Mouse (Mus musculus): ENCODE data around the gene Zfp442. TPM values are rescaled to one million over a fixed set of nuclear protein-coding genes. Genes with fewer than 3 reads are reported as not detected.

The Zfp442 gene
- polyA plus RNA-seq (2012; rRNA removed; ENCODE audit: low replicate concordance): 0.04 and 0.34 TPM in 2 replicates

DNA sequence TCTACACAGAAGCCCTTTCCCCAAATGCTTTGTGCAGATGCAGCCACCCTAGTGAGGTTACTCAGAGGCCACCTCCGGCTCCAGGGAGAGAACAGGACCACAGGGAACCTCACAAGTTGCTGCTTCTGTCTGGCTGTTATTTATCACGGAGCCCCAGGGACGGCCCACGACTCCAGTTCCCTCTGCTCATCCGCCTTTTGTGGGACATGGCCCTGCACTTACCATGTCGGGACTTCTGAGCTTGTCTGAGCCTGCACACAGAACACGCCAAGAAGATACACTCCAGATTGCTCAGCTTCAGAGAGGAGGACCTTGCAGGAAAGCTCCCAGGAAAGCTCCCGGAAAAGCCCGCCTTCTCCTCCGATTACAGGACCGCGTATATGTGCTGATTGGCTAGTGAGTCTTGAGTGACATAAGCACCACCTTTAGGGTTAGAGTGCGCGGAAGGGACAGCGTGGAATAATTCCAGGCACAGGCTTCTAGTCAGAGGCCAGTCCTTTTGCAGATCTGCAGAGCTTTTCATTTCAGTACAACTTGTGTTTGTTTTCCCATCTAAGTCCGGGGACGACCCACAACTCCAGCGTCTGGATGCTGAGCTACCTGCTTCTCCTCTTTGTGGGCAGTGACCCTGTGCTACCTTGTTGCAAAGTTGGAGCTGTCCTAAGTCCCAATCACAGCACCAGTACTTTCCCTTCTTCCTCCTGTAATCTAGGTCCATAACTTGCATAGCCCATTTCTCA lies at the start of gene Zfp442:
Gene Zfp442 (minus strand): TSS at position 307 of the 740 bp plus-strand sequence.

GRCm38 (mm10) chr2:150484939-150485778 lies 33.9 kb upstream of the Zfp442 start, which contains the start of gene Zfp345:
TSS of gene Zfp345 (minus strand) at chr2:150485091.

DNA sequence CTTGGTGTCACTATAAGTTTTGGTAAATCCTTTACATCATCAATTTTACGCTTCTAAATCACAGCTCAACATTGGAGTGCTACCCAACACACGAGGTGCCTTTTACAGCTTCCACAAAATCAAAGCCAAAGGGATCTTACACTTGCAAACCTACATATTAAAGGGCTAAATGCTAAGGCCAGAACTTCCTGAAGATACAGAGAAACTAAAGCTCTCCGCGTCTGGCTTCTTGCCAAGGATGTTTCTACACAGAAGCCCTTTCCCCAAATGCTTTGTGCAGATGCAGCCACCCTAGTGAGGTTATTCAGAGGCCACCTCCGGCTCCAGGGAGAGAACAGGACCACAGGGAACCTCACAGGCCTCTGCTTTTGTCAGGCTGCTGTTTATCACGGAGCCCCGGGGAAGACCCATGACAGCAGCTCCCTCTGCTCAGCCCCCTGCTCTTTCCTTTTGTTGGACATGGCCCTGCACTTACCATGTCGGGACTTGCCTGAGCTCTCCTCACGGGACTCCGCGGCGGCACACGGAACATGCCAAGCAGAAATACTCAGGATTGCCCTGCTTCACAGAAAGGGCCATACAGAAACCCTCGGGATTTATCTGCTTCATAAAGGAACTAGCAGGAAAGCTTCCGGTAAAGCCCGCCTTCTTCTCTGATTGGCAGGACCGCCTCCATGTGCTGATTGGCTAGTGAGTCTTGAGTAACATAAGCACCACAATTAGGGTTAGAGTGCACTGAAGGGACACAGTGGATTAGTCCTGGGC lies 89.0 kb downstream of the Zfp442 start, which contains the start of gene 3300002I08Rik:
Gene 3300002I08Rik (minus strand): TSS at position 653 of the 765 bp plus-strand sequence.

Other genes starting within 250 kb of the Zfp442 start
- gene Zfp937, start 233.4 kb downstream of the Zfp442 start, polyA plus RNA-seq (2012; rRNA removed; ENCODE audit: low replicate concordance): 0.11 and 0.69 TPM in 2 replicates
- gene Gm21994, start 195.9 kb downstream of the Zfp442 start, polyA plus RNA-seq (2012; rRNA removed; ENCODE audit: low replicate concordance): 0.36 TPM in 1 of 2 replicates, not detected in the other
- not detected in 2 replicates for gene Gm14124, start 194.0 kb downstream of the Zfp442 start, polyA plus RNA-seq (2012; rRNA removed; ENCODE audit: low replicate concordance)
- gene Gm10130, start 127.8 kb downstream of the Zfp442 start, polyA plus RNA-seq (2012; rRNA removed; ENCODE audit: low replicate concordance): not detected in 2 replicates
- gene 3300002I08Rik, start 88.7 kb downstream of the Zfp442 start, polyA plus RNA-seq (2012; rRNA removed; ENCODE audit: low replicate concordance): 1.4 and 1.6 TPM in 2 replicates
- not detected in 2 replicates for gene Zfp345, start 33.6 kb upstream of the Zfp442 start, polyA plus RNA-seq (2012; rRNA removed; ENCODE audit: low replicate concordance)
- gene Cst7, start 118.9 kb upstream of the Zfp442 start, polyA plus RNA-seq (2012; rRNA removed; ENCODE audit: low replicate concordance): 12.9 and 17.0 TPM in 2 replicates
- gene Apmap, start 157.1 kb upstream of the Zfp442 start, polyA plus RNA-seq (2012; rRNA removed; ENCODE audit: low replicate concordance): 77.5 and 94.2 TPM in 2 replicates
- gene Acss1, start 217.0 kb upstream of the Zfp442 start, polyA plus RNA-seq (2012; rRNA removed; ENCODE audit: low replicate concordance): 67.1 and 85.9 TPM in 2 replicates
- not detected in 2 replicates for gene Vsx1, start 237.9 kb upstream of the Zfp442 start, polyA plus RNA-seq (2012; rRNA removed; ENCODE audit: low replicate concordance)